Mouse (Mus musculus) ES-Bruce4 (cell line): ENCODE measurements around the gene 1700088E04Rik. TPM values are rescaled to one million over a fixed set of nuclear protein-coding genes. Genes with fewer than 3 reads are reported as not detected.
A peak's percentile ranks its signal among the peaks of the same experiment; 100 is the strongest.

Source experiments
- H3K27ac ChIP-seq: 2 replicates; pipeline ENCODE4 v1.5.1; 2012; ENCODE audit warnings: low read length, inconsistent platforms; ENCODE audit not compliant: insufficient read depth
- H3K27me3 ChIP-seq: 2 replicates; pipeline ENCODE4 v1.6.1; 2012; ENCODE audit warnings: mild to moderate bottlenecking, low read length, inconsistent platforms; ENCODE audit not compliant: control insufficient read depth, poor library complexity, insufficient read depth, severe bottlenecking
- H3K36me3 ChIP-seq: 2 replicates; pipeline ENCODE4 v1.6.1; 2012; ENCODE audit warnings: inconsistent platforms, mild to moderate bottlenecking, low read length, moderate library complexity; ENCODE audit not compliant: control insufficient read depth, poor library complexity, insufficient read depth, severe bottlenecking
- H3K4me1 ChIP-seq: one replicate; pipeline ENCODE4 v1.8.1; 2011; ENCODE audit warnings: low read length; ENCODE audit not compliant: control insufficient read depth, insufficient read depth
- H3K4me3 ChIP-seq: 2 replicates; pipeline ENCODE4 v1.5.1; 2011; ENCODE audit warnings: low read depth, mild to moderate bottlenecking, low read length
- H3K9ac ChIP-seq: 2 replicates; pipeline ENCODE4 v1.6.1; 2012; ENCODE audit warnings: low read depth, mild to moderate bottlenecking, inconsistent platforms; ENCODE audit not compliant: poor library complexity, severe bottlenecking
- H3K9me3 ChIP-seq: replicated peaks from 2 replicates; pipeline ENCODE4 v1.6.1; 2012; ENCODE audit warnings: mild to moderate bottlenecking, low read length, inconsistent platforms; ENCODE audit not compliant: control insufficient read depth, poor library complexity, insufficient read depth, severe bottlenecking
- CTCF ChIP-seq: IDR thresholded peaks from one replicate; pipeline ENCODE4 v1.8.1; 2011; ENCODE audit warnings: low read depth, low read length
- EP300 ChIP-seq: IDR thresholded peaks from 2 replicates; pipeline ENCODE4 v1.6.1; 2011; ENCODE audit warnings: low read depth, low read length; ENCODE audit not compliant: insufficient read depth
- POLR2A ChIP-seq: IDR thresholded peaks from one replicate; pipeline ENCODE4 v1.8.1; 2011; ENCODE audit warnings: low read length; ENCODE audit not compliant: insufficient read depth
- polyA plus RNA-seq: library from polyadenylated mRNA; stranded (reverse); fragments of >200 nt; gene quantifications from 2 replicates; pipeline ENCODE4 v1.2.4, GENCODE M21; 2011; ENCODE audit warnings: low read depth; ENCODE audit not compliant: missing spikeins, insufficient read depth, insufficient read length

The 1700088E04Rik gene
- polyA plus RNA-seq, 1 experiment, result 1.4 TPM

GRCm38 (mm10) chr15:79164251-79164650 is 23.2 kb upstream of the 1700088E04Rik start:
- H3K4me3 ChIP-seq, result peak overlapping the region; percentile 2
- no peak for TF ChIP-seq CTCF
- no peak for TF ChIP-seq EP300
- no peak for TF ChIP-seq POLR2A
- H3K9me3 ChIP-seq, result no peaks in the 10 kb centered on the region
- no peaks in the 10 kb centered on the region for H3K27me3 ChIP-seq
- no peaks in the 10 kb centered on the region for H3K36me3 ChIP-seq
- no peak overlapping the region for H3K27ac ChIP-seq
- H3K4me1 ChIP-seq, result no peaks in the 10 kb centered on the region
- peak overlapping the region; percentile 26; the same call in 1 of the 2 replicates for H3K9ac ChIP-seq

GRCm38 (mm10) chr15:79162822-79163221 is 21.8 kb upstream of the 1700088E04Rik start:
- no peak overlapping the region for H3K9ac ChIP-seq
- TF ChIP-seq CTCF (peak; percentile 61), POLR2A (no peak), EP300 (no peak)
- H3K36me3 ChIP-seq, result no peaks in the 10 kb centered on the region
- no peaks in the 10 kb centered on the region for H3K9me3 ChIP-seq
- H3K27me3 ChIP-seq, result no peaks in the 10 kb centered on the region
- no peak overlapping the region for H3K27ac ChIP-seq
- no peaks in the 10 kb centered on the region for H3K4me1 ChIP-seq
- H3K4me3 ChIP-seq, result no peak overlapping the region

- Histone ChIP-seq H3K9ac (no peak overlapping the region), H3K4me3 (no peak overlapping the region), H3K27me3 (no peaks in the 10 kb centered on the region), H3K27ac (no peak overlapping the region), H3K9me3 (no peaks in the 10 kb centered on the region), H3K36me3 (no peaks in the 10 kb centered on the region), H3K4me1 (no peaks in the 10 kb centered on the region)
- TF ChIP-seq POLR2A (no peak), CTCF (no peak), EP300 (no peak)
Observed at GRCm38 (mm10) chr15:79162301-79162700, 21.2 kb upstream of the 1700088E04Rik start.

GRCm38 (mm10) chr15:79155572-79155971 is 14.5 kb upstream of the 1700088E04Rik start:
- TF ChIP-seq CTCF (no peak), POLR2A (no peak), EP300 (no peak)
- H3K9ac ChIP-seq, result no peak overlapping the region
- no peaks in the 10 kb centered on the region for H3K27me3 ChIP-seq
- peaks cover 11% of the 10 kb centered on the region for H3K36me3 ChIP-seq
- H3K9me3 ChIP-seq, result no peaks in the 10 kb centered on the region
- H3K4me3 ChIP-seq, result no peak overlapping the region
- H3K4me1 ChIP-seq, result no peaks in the 10 kb centered on the region
- H3K27ac ChIP-seq, result no peak overlapping the region

- TF ChIP-seq POLR2A (no peak), CTCF (no peak), EP300 (no peak)
- H3K4me1 ChIP-seq, result no peaks in the 10 kb centered on the region
- no peaks in the 10 kb centered on the region for H3K27me3 ChIP-seq
- H3K9ac ChIP-seq, result no peak overlapping the region
- no peak overlapping the region for H3K27ac ChIP-seq
- no peak overlapping the region for H3K4me3 ChIP-seq
- no peaks in the 10 kb centered on the region for H3K9me3 ChIP-seq
- peaks cover 26% of the 10 kb centered on the region for H3K36me3 ChIP-seq
Observed at GRCm38 (mm10) chr15:79152709-79153108, 11.7 kb upstream of the 1700088E04Rik start.

GRCm38 (mm10) chr15:79151881-79152280 is 10.8 kb upstream of the 1700088E04Rik start:
- no peak overlapping the region for H3K4me3 ChIP-seq
- H3K27ac ChIP-seq, result no peak overlapping the region
- no peaks in the 10 kb centered on the region for H3K9me3 ChIP-seq
- H3K4me1 ChIP-seq, result no peaks in the 10 kb centered on the region
- TF ChIP-seq EP300, result no peak
- TF ChIP-seq POLR2A, result no peak
- no peak for TF ChIP-seq CTCF
- no peaks in the 10 kb centered on the region for H3K27me3 ChIP-seq
- no peak overlapping the region for H3K9ac ChIP-seq
- H3K36me3 ChIP-seq, result peaks cover 33% of the 10 kb centered on the region
